Mouse (Mus musculus): ENCODE data around the gene Grm7. TPM values are rescaled to one million over a fixed set of nuclear protein-coding genes. Genes with fewer than 3 reads are reported as not detected.

Grm7 gene
- total and polyA plus RNA-seq, 2 experiments from 2014 or later: 28.5 to 51.9 TPM

DNA sequence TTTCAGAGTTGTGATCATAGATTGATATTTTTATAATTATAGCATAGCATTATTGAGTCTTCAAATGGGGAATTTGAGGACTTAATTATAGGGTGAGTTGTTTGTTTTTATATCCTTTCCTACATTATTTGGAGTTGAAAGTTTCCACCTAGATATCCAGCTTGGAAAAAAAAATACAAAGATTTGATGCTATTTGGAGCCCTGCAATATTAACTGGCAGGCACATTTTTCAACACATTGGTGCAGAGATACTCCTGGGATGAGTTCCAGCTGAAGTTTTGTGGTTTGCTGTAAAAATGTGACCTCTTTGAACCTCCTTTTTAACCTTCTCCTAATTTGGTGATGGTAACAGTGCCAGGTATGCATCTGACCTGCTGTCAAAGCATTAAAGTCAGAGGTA lies 802.5 kb downstream of the Grm7 start:
- H3K9ac ChIP-seq (replicated peaks; ENCODE audit: low read length, poor library complexity, severe bottlenecking): no peak overlapping the region
- H3K4me1 ChIP-seq (ENCODE audit: insufficient read depth, low read length): no peaks in the 10 kb centered on the region
- no peak overlapping the region for H3K4me2 ChIP-seq (ENCODE audit: low read depth, low read length, poor library complexity, severe bottlenecking)
- no peaks in the 10 kb centered on the region for H3K9me3 ChIP-seq (ENCODE audit: low read length)
- ATAC-seq (ENCODE audit: low FRiP score) (no peak), DNase-seq (ENCODE audit: low spot score) (no peak)
- no peaks in the 10 kb centered on the region for H3K27me3 ChIP-seq (ENCODE audit: insufficient read depth, low read length)
- H3K27ac ChIP-seq (ENCODE audit: low read depth, low read length): no peak overlapping the region
- no peak for TF ChIP-seq CTCF (IDR thresholded peaks at IDR 0.05)
- H3K4me3 ChIP-seq (ENCODE audit: low read depth, low read length): no peak overlapping the region
- H3K36me3 ChIP-seq (ENCODE audit: insufficient read depth, low read length): no peaks in the 10 kb centered on the region

DNA sequence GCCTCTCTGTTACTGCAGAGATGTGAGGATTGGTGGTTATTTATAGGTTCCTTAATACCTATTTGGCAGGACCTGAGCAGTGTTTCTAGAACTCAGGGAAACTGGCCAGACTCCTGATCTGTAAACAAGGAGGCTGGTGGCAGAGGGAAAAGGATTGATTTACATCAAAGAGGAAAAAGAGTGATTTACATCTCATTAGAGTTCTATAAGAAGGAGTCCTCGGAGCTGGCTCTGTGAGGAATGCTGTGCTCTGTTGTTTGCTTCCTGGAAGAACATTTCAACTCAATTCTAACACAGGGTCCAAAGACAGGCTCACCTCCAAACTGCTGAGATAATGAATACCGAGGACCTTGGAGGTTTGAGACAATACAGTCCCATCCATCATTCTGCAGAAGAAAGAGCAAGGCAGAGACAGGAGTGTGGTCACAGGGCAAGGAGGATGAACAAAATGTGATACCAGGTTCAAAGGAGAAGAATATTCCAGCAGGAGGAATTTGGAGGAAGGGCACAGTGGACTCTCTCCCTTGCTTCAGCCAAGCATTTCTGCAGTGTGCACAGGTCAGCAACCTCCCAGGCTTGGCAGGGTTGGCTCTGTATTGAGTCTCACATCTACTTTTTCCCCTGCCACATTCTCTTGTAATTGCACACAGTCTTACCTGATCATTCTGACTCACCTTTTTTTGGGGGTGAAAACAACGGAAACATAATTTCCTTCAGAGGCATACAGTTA lies 803.8 kb downstream of the Grm7 start:
- Histone ChIP-seq H3K4me2 (ENCODE audit: low read depth, low read length, poor library complexity, severe bottlenecking) (no peak overlapping the region), H3K36me3 (ENCODE audit: insufficient read depth, low read length) (no peaks in the 10 kb centered on the region), H3K9me3 (ENCODE audit: low read length) (no peaks in the 10 kb centered on the region), H3K27ac (ENCODE audit: low read depth, low read length) (no peak overlapping the region), H3K4me3 (ENCODE audit: low read depth, low read length) (no peak overlapping the region), H3K27me3 (ENCODE audit: insufficient read depth, low read length) (no peaks in the 10 kb centered on the region), H3K9ac (replicated peaks; ENCODE audit: low read length, poor library complexity, severe bottlenecking) (no peak overlapping the region), H3K4me1 (ENCODE audit: insufficient read depth, low read length) (no peaks in the 10 kb centered on the region)
- ATAC-seq (ENCODE audit: low FRiP score) (no peak; the same call in 1 of the 2 replicates), DNase-seq (ENCODE audit: low spot score) (peak; percentile 42)
- no peak for TF ChIP-seq CTCF (IDR thresholded peaks at IDR 0.05)
- 27% methylated on average over 3 of the region's 3 CpGs for WGBS

DNA sequence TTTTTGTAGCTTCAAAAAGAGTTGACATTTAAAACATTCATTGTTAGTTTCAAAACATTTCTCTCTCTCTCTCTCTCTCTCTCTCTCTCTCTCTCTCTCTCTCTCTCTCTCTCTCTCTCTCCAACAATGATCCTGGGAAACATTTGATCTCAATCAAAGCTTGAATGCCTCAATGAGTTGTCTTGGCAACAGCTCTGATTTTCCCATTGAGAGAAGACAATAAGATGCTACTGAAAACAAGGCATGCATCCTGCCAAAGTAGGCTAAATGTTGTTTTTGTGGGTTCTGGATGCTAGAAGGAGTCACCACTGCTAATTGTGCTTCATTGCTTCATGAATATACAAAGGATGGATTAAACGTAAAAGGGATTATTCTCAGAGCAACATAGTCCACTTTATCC lies 836.5 kb downstream of the Grm7 start:
- peak; percentile 42 for DNase-seq (ENCODE audit: low spot score)
- 14% methylated on average over 1 of the region's 1 CpGs for WGBS

DNA sequence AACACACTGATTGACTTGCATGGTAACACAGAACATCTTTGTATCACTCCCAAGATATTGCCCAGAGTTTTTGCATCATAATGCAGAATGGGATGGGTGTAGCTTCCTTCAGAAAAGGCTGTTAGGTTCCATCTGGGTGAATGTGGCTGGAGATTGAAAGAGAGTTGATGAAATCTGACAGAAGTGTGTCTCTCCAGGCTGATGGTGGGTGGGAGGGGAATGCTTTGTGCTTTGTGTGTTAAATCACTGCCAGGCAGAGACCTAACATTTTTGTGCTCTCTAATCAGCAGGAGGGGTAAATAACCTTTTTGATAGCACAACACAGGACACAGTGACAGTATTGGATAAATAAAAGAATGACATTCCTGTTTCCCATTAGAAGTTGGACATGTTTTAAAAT lies 840.7 kb downstream of the Grm7 start:
- no peaks in the 10 kb centered on the region for H3K36me3 ChIP-seq (ENCODE audit: insufficient read depth, low read length)
- H3K27me3 ChIP-seq (ENCODE audit: insufficient read depth, low read length): no peaks in the 10 kb centered on the region
- DNase-seq (ENCODE audit: low spot score): no peak
- no peak overlapping the region for H3K4me3 ChIP-seq (ENCODE audit: low read depth, low read length)
- no peaks in the 10 kb centered on the region for H3K4me1 ChIP-seq (ENCODE audit: insufficient read depth, low read length)
- no peak for ATAC-seq (ENCODE audit: low FRiP score)
- no peaks in the 10 kb centered on the region for H3K9me3 ChIP-seq (ENCODE audit: low read length)
- no peak overlapping the region for H3K27ac ChIP-seq (ENCODE audit: low read depth, low read length)
- TF ChIP-seq CTCF (IDR thresholded peaks at IDR 0.05): no peak
- H3K9ac ChIP-seq (replicated peaks; ENCODE audit: low read length, poor library complexity, severe bottlenecking): no peak overlapping the region
- no peak overlapping the region for H3K4me2 ChIP-seq (ENCODE audit: low read depth, low read length, poor library complexity, severe bottlenecking)

More for the DNA sequence above, 836.5 kb downstream of the Grm7 start:
- H3K4me1 ChIP-seq (ENCODE audit: insufficient read depth, low read length): no peaks in the 10 kb centered on the region
- no peak overlapping the region for H3K4me3 ChIP-seq (ENCODE audit: low read depth, low read length)
- no peak for ATAC-seq (ENCODE audit: low FRiP score)
- no peaks in the 10 kb centered on the region for H3K9me3 ChIP-seq (ENCODE audit: low read length)
- TF ChIP-seq CTCF (IDR thresholded peaks at IDR 0.05): no peak
- H3K4me2 ChIP-seq (ENCODE audit: low read depth, low read length, poor library complexity, severe bottlenecking): no peak overlapping the region
- H3K9ac ChIP-seq (replicated peaks; ENCODE audit: low read length, poor library complexity, severe bottlenecking): no peak overlapping the region
- H3K36me3 ChIP-seq (ENCODE audit: insufficient read depth, low read length): no peaks in the 10 kb centered on the region
- no peak overlapping the region for H3K27ac ChIP-seq (ENCODE audit: low read depth, low read length)
- H3K27me3 ChIP-seq (ENCODE audit: insufficient read depth, low read length): no peaks in the 10 kb centered on the region

DNA sequence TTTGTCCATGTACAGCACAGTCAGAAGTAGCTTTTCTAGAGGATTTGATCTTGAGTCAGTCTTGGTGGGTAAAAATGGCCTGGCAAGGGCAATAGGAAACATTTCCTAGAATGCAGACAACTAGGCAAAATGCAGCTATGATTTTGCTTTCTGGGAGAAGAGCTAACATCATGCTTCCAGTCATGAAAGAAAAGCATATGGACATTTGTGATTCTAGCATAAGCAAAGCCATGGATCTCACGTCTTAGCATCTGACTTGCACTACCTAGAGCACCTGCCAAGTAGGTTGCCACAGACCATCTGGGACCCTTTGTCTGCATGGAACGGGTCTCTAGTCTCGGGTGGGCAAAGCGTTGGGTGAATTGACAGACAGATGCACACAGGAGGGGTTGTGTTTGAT lies 842.2 kb downstream of the Grm7 start:
- Histone ChIP-seq H3K9me3 (ENCODE audit: low read length) (no peaks in the 10 kb centered on the region), H3K27ac (ENCODE audit: low read depth, low read length) (no peak overlapping the region), H3K27me3 (ENCODE audit: insufficient read depth, low read length) (no peaks in the 10 kb centered on the region), H3K4me1 (ENCODE audit: insufficient read depth, low read length) (no peaks in the 10 kb centered on the region), H3K4me2 (ENCODE audit: low read depth, low read length, poor library complexity, severe bottlenecking) (no peak overlapping the region), H3K9ac (replicated peaks; ENCODE audit: low read length, poor library complexity, severe bottlenecking) (no peak overlapping the region), H3K4me3 (ENCODE audit: low read depth, low read length) (no peak overlapping the region), H3K36me3 (ENCODE audit: insufficient read depth, low read length) (no peaks in the 10 kb centered on the region)
- WGBS: 83% methylated on average over 4 of the region's 4 CpGs
- ATAC-seq (ENCODE audit: low FRiP score): no peak
- TF ChIP-seq CTCF (IDR thresholded peaks at IDR 0.05): no peak
- no peak for DNase-seq (ENCODE audit: low spot score)

DNA sequence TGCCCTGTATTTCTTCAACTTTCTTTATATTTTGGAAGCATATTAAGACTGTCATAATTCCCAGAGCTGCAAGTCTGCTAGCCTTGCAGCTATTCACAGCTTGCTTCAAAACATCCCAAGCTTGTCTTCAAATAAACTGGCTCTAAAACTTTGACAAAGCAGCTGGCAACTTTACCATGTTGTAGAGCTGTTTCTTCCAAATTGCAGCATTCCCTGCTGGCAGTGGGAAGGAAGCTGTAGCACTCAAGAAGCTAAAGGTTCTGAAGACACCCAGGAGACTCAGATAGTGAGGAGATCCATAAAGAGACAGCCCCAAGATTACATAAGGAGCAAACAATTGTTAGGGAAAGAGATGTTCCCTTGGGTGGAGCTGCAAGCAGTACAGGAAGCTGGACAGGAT lies 846.8 kb downstream of the Grm7 start:
- Histone ChIP-seq H3K9me3 (ENCODE audit: low read length) (no peaks in the 10 kb centered on the region), H3K27me3 (ENCODE audit: insufficient read depth, low read length) (no peaks in the 10 kb centered on the region), H3K4me2 (ENCODE audit: low read depth, low read length, poor library complexity, severe bottlenecking) (no peak overlapping the region), H3K4me1 (ENCODE audit: insufficient read depth, low read length) (no peaks in the 10 kb centered on the region), H3K36me3 (ENCODE audit: insufficient read depth, low read length) (no peaks in the 10 kb centered on the region), H3K27ac (ENCODE audit: low read depth, low read length) (no peak overlapping the region), H3K9ac (replicated peaks; ENCODE audit: low read length, poor library complexity, severe bottlenecking) (no peak overlapping the region), H3K4me3 (ENCODE audit: low read depth, low read length) (no peak overlapping the region)
- ATAC-seq (ENCODE audit: low FRiP score): no peak
- no peak for TF ChIP-seq CTCF (IDR thresholded peaks at IDR 0.05)
- peak; percentile 12 for DNase-seq (ENCODE audit: low spot score)
